17 mouse cellular contexts compared by ENCODE assay signal in the genomic region with DNA sequence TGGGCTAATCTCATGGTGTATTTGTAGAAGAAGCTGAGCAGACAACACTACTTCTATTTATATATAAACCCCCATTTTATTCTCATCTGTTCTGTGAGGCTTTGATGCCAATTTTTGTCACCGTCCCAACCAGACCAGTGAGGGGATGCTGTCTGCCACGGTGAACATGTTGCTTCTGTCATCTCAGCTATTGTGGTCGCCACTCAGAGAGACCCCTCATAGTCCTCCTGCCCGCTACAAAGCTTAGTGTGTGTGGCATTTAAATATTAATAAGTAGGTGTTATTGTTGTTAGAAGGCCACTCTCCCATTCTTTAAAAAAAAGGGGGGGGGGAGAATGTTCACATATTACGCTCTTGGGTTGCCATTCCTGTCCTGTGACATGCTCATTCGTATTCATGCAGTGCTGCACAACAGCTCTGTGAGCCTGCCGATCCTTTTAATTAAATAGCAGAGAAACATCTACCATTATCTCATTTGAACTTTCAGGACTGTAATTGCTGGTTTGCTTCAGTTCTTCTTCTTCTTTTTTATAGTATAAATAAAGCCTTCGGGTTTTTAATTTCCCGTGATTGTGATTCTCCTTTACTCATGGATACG.
"Had no signal": no experiment of that assay in that cellular context is flagged by ENCODE, and none has a peak within 500 bp of the region (broad histone marks: within the 10 kb centered on the region; RNA-seq: fewer than 3 reads in every experiment).

No protein-coding gene starts in this region.

- DNase-seq: kidney, adult 18-20 months; kidney, postnatal 10 days; kidney, postnatal 4 days; liver; liver, embryonic 13.5 days; liver, postnatal 0 days; lung, postnatal 14 days; right cerebral cortex, postnatal 14 days; thymus, adult 2 months; thymus, postnatal 25 days had no signal

- H3K27ac ChIP-seq: layer of hippocampus, adult 2 months; limb, embryonic 12.5 days; liver, embryonic 13.5 days; lung, embryonic 15.5 days; macrophage; neural tube, embryonic 13.5 days; stomach, embryonic 15.5 days had no signal

- H3K9ac ChIP-seq: limb, embryonic 12.5 days; liver, embryonic 13.5 days; liver, postnatal 0 days; lung, embryonic 15.5 days; neural tube, embryonic 13.5 days; stomach, embryonic 15.5 days had no signal

- ATAC-seq: liver, postnatal 0 days had no signal

- H3K36me3 ChIP-seq: limb, embryonic 12.5 days; liver, embryonic 13.5 days; lung, embryonic 15.5 days; neural tube, embryonic 13.5 days; stomach, embryonic 15.5 days had no signal

- H3K4me1 ChIP-seq: liver, embryonic 13.5 days; megakaryocyte, embryonic 14.5 days; stomach, embryonic 15.5 days had no signal

- H3K9me3 ChIP-seq: limb, embryonic 12.5 days; liver, embryonic 13.5 days; lung, embryonic 15.5 days; neural tube, embryonic 13.5 days; stomach, embryonic 15.5 days had no signal

- H3K4me3 ChIP-seq: layer of hippocampus, adult 2 months; limb, embryonic 12.5 days; liver, embryonic 13.5 days; lung, embryonic 15.5 days; megakaryocyte, embryonic 14.5 days; neural tube, embryonic 13.5 days; stomach, embryonic 15.5 days had no signal

- H3K27me3 ChIP-seq: limb, embryonic 12.5 days; liver, embryonic 13.5 days; lung, embryonic 15.5 days; neural tube, embryonic 13.5 days; stomach, embryonic 15.5 days had no signal

- H3K4me2 ChIP-seq: limb, embryonic 12.5 days; liver, embryonic 13.5 days; lung, embryonic 15.5 days; neural tube, embryonic 13.5 days; stomach, embryonic 15.5 days had no signal
